In the genomic region with DNA sequence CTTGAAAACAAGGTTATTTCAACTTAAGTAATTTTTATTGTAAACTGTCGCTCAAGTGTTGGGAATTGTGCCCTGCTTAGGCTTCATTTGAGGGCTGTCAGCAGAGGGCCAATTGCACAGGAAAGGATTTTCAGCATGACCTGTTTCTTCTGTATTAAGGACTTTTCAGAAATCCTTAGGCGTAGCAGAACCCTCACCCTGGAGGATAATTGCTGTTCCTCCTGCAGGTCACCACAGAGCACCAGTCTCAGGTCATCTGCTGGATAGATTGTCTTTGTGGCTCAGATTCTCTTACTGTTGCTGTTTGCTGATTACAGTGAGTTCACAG, we compare ENCODE assay signal across 25 mouse cellular contexts. TPM values are rescaled to one million over a fixed set of nuclear protein-coding genes. Genes with fewer than 3 reads are reported as not detected.
DNase-seq lines count a peak whose midpoint lies in the region; TF ChIP-seq lines count a peak whose summit lies in the region.
"Had no signal": no experiment of that assay in that cellular context is flagged by ENCODE, and none has a peak within 500 bp of the region (broad histone marks: within the 10 kb centered on the region; RNA-seq: fewer than 3 reads in every experiment).

No protein-coding gene starts in this region.

- DNase-seq in cerebellum, adult 9-10 months: peak; percentile 58
- no peak for DNase-seq in cerebellum, adult 11 months
- no peak for DNase-seq in layer of hippocampus, adult 2 months (ENCODE audit: low spot score in 2 of 2)
- DNase-seq in layer of hippocampus, adult 9-10 months (ENCODE audit: low spot score): no peak
- peak; percentile 14 for DNase-seq in brain, embryonic 14.5 days (ENCODE audit: low read depth)
- peak; percentile 57 for DNase-seq in retina, embryonic 14.5 days (ENCODE audit: low spot score)
- DNase-seq in heart, postnatal 14 days: no peak
- no peak for DNase-seq in spleen, postnatal 4 days (ENCODE audit: low spot score in 2 of 2)
- DNase-seq: adrenal gland, postnatal 14 days; gastrocnemius, postnatal 25 days; heart, postnatal 4 days; lung, postnatal 36 days; thymus, adult 18-20 months; thymus, postnatal 25 days had no signal

- TF ChIP-seq CTCF in layer of hippocampus, adult 2 months (conservative IDR thresholded peaks at IDR 0.05): no peak
- TF ChIP-seq CTCF in brain, embryonic 14.5 days (IDR thresholded peaks at IDR 0.05; ENCODE audit: borderline replicate concordance, extremely low read depth, insufficient read depth, insufficient read length): no peak

- intact Hi-C loops in heart, postnatal 14 days (cut with DNase I): no loop called here

- TF ChIP-seq POLR2A in brain, embryonic 14.5 days (IDR thresholded peaks at IDR 0.05; ENCODE audit: borderline replicate concordance, extremely low read depth, insufficient read depth, insufficient read length, poor library complexity, severe bottlenecking): no peak

- peak overlapping the region; percentile 83 for H3K27ac ChIP-seq in layer of hippocampus, adult 2 months
- H3K27ac ChIP-seq: heart, embryonic 10.5 days; hindbrain, embryonic 15.5 days; kidney, postnatal 0 days; limb, embryonic 13.5 days; lung, embryonic 15.5 days; midbrain, embryonic 12.5 days; neural tube, embryonic 13.5 days; stomach, postnatal 0 days had no signal

- no peak overlapping the region for H3K4me3 ChIP-seq in layer of hippocampus, adult 2 months
- H3K4me3 ChIP-seq: heart, embryonic 10.5 days; hindbrain, embryonic 15.5 days; limb, embryonic 13.5 days; lung, embryonic 15.5 days; midbrain, embryonic 12.5 days; neural tube, embryonic 13.5 days had no signal

RNA-seq across cellular contexts. Expression of a gene that starts 30.0 kb away (rescaled TPM):
- 10 to 100 TPM; 87.1 to 91.2 TPM for total RNA-seq in layer of hippocampus, adult 2 months (2021)
- 157 and 203 TPM in 2 replicates for polyA plus RNA-seq in brain, embryonic 14.5 days (2012; rRNA removed)
- total RNA-seq in heart, postnatal 14 days (2021): 10 to 100 TPM; 46.7 to 51.4 TPM

RNA-seq across cellular contexts. Expression of a gene that starts 40.3 kb away (rescaled TPM):
- total RNA-seq in layer of hippocampus, adult 2 months (2021): 100 to 1,000 TPM; 239 to 255 TPM
- polyA plus RNA-seq in brain, embryonic 14.5 days (2012; rRNA removed): 10.0 and 15.9 TPM in 2 replicates
- 100 to 1,000 TPM; 151 to 162 TPM for total RNA-seq in heart, postnatal 14 days (2021)
- total RNA-seq: megakaryocyte, adult 5-6 weeks; MEL had no signal
- polyA plus RNA-seq: inflammation-experienced regulatory T-cells, adult 6 months had no signal

Comparison
In these comparisons a context has a peak if more than half of its experiments do, and no peak if none do; other contexts are left out.
1. DNase-seq: peak in cerebellum, adult 9-10 months (single experiment), brain, embryonic 14.5 days (single experiment) and retina, embryonic 14.5 days (single experiment); none in cerebellum, adult 11 months (single experiment), layer of hippocampus, adult 2 months (0 of 2), layer of hippocampus, adult 9-10 months (single experiment), heart, postnatal 14 days (0 of 2) and spleen, postnatal 4 days (0 of 2).